Mouse (Mus musculus): ENCODE measurements at regions not wholly inside any gene's neighbourhood (a gene's known extent, or its start where the extent isn't known, plus 50 kb on each side); places are given as distances from the start of the nearest gene placed in this dataset.

DNA sequence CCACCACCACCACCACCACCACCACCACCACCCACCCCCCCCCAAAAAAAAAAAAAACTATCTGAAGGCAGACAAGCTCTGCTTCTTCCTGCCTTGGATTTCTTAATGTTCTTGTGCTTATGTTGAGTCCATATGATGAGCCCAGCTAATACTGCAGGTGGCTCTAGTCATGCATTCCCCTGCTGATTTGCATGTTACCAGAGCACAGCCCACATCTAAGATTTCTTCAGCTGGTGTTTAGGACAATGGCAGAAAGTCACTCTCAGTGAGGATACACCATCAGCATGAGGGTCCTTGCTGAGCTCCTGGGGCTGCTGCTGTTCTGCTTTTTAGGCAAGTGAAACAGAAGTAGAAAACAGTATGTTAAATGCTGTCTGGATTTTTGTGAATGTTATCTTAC lies 901.6 kb upstream of the Tacstd2 start:
- no peak for TF ChIP-seq CTCF (IDR thresholded peaks at IDR 0.05; ENCODE audit: borderline replicate concordance, extremely low read depth, insufficient read depth, insufficient read length)
- no peak for TF ChIP-seq POLR2A (IDR thresholded peaks at IDR 0.05; ENCODE audit: borderline replicate concordance, extremely low read depth, insufficient read depth, insufficient read length, poor library complexity, severe bottlenecking)
